Mouse (Mus musculus) lung, adult 2 months (tissue): ENCODE measurements around the gene Dclre1b. TPM values are rescaled to one million over a fixed set of nuclear protein-coding genes. Genes with fewer than 3 reads are reported as not detected.

Experiments
- DNase-seq: peaks from one replicate; pipeline ENCODE4 v3.0.0; 2022
- H3K4me1 ChIP-seq: fragments of 200-500 bp; 2 replicates; pipeline ENCODE4 v1.6.1; 2011; ENCODE audit warnings: low read length; ENCODE audit not compliant: control insufficient read depth, insufficient read depth
- H3K4me3 ChIP-seq: fragments of 200-500 bp; replicated peaks from 2 replicates; pipeline ENCODE3; 2011; ENCODE audit warnings: low read depth, mild to moderate bottlenecking, control low read depth, low read length; ENCODE audit errors: extremely low read depth
- CTCF ChIP-seq: fragments of 200-500 bp; IDR thresholded peaks from 2 replicates; pipeline ENCODE4 v1.5.1; 2011; ENCODE audit warnings: mild to moderate bottlenecking, low read length, control low read depth; ENCODE audit not compliant: insufficient read depth
- POLR2A ChIP-seq: fragments of 200-500 bp; IDR thresholded peaks from 2 replicates; pipeline ENCODE4 v1.6.1; 2011; ENCODE audit warnings: low read depth, mild to moderate bottlenecking, control low read depth, low read length, borderline replicate concordance; ENCODE audit errors: extremely low read depth
- WGBS: fragments of 180-500 bp; shearing (Covaris S2); methylation state at CpG from one replicate; pipeline ENCODE4 v1.1.7; 2018; 5-methylcytosine and 5-hydroxymethylcytosine counted together
- polyA plus RNA-seq: library from polyadenylated mRNA; depleted of rRNA; stranded (reverse); fragments of >200 nt; gene quantifications from 2 replicates; pipeline ENCODE4 v1.2.3, GENCODE M21; 2012

Dclre1b gene
- polyA plus RNA-seq, 1 experiment: 14.0 TPM

GRCm38 (mm10) chr3:103790346-103791145, 18.7 kb downstream of the Dclre1b start:
- H3K4me3 ChIP-seq: peak overlapping the region; percentile 98
- TF ChIP-seq CTCF (no peak), POLR2A (no peak)
- DNase-seq: peak; percentile 64
- peaks cover 14% of the 10 kb centered on the region for H3K4me1 ChIP-seq
- WGBS: 1% methylated on average over 60 of the region's 61 CpGs

- no peak for DNase-seq
- under 1% methylated on average over 14 of the region's 14 CpGs for WGBS
- Histone ChIP-seq H3K4me3 (peak overlapping the region; percentile 98), H3K4me1 (peaks cover 14% of the 10 kb centered on the region)
- TF ChIP-seq POLR2A (no peak), CTCF (no peak)
These were observed 19.3 kb downstream of the Dclre1b start for GRCm38 (mm10) chr3:103789891-103790345.

- TF ChIP-seq POLR2A (no peak), CTCF (no peak)
- Histone ChIP-seq H3K4me3 (peak overlapping the region; percentile 46), H3K4me1 (peaks cover 17% of the 10 kb centered on the region)
- DNase-seq: no peak
- 39% methylated on average over 7 of the region's 7 CpGs for WGBS
These were observed 20.1 kb downstream of the Dclre1b start for GRCm38 (mm10) chr3:103789096-103789495.

- Histone ChIP-seq H3K4me3 (no peak overlapping the region), H3K4me1 (peaks cover 29% of the 10 kb centered on the region)
- WGBS: 35% methylated on average over 7 of the region's 7 CpGs
- DNase-seq: no peak
- TF ChIP-seq POLR2A (no peak), CTCF (no peak)
These were observed 22.0 kb downstream of the Dclre1b start for GRCm38 (mm10) chr3:103787225-103787624.

GRCm38 (mm10) chr3:103782844-103783609, 26.2 kb downstream of the Dclre1b start:
- Histone ChIP-seq H3K4me1 (peaks cover 47% of the 10 kb centered on the region), H3K4me3 (no peak overlapping the region)
- TF ChIP-seq CTCF: no peak
- no peak for TF ChIP-seq POLR2A
- WGBS: 67% methylated on average over 4 of the region's 4 CpGs
- no peak for DNase-seq

- H3K4me1 ChIP-seq: peaks cover 39% of the 10 kb centered on the region
- WGBS: 41% methylated on average over 5 of the region's 5 CpGs
- no peak for DNase-seq
- no peak overlapping the region for H3K4me3 ChIP-seq
- TF ChIP-seq CTCF (no peak), POLR2A (no peak)
These were observed 28.5 kb downstream of the Dclre1b start for GRCm38 (mm10) chr3:103780777-103781176.

GRCm38 (mm10) chr3:103780271-103780670, 29.0 kb downstream of the Dclre1b start:
- 73% methylated on average over 3 of the region's 3 CpGs for WGBS
- DNase-seq: no peak
- TF ChIP-seq POLR2A (no peak), CTCF (no peak)
- Histone ChIP-seq H3K4me3 (no peak overlapping the region), H3K4me1 (peaks cover 39% of the 10 kb centered on the region)

- TF ChIP-seq CTCF (no peak), POLR2A (no peak)
- Histone ChIP-seq H3K4me1 (peaks cover 39% of the 10 kb centered on the region), H3K4me3 (no peak overlapping the region)
- DNase-seq: no peak
- WGBS: 48% methylated on average over 7 of the region's 7 CpGs
These were observed 30.1 kb downstream of the Dclre1b start for GRCm38 (mm10) chr3:103779183-103779582.

GRCm38 (mm10) chr3:103778660-103779059, 30.6 kb downstream of the Dclre1b start:
- Histone ChIP-seq H3K4me3 (no peak overlapping the region), H3K4me1 (peaks cover 37% of the 10 kb centered on the region)
- no peak for DNase-seq
- TF ChIP-seq CTCF (no peak), POLR2A (no peak)
- WGBS: 45% methylated on average over 6 of the region's 6 CpGs

GRCm38 (mm10) chr3:103777940-103778339, 31.3 kb downstream of the Dclre1b start:
- Histone ChIP-seq H3K4me3 (no peak overlapping the region), H3K4me1 (peaks cover 41% of the 10 kb centered on the region)
- no peak for TF ChIP-seq POLR2A
- no peak for TF ChIP-seq CTCF
- DNase-seq: no peak
- WGBS: 77% methylated on average over 11 of the region's 11 CpGs
